Mouse (Mus musculus): ENCODE measurements around the gene Emc7. TPM values are rescaled to one million over a fixed set of nuclear protein-coding genes. Genes with fewer than 3 reads are reported as not detected.

Gene Emc7
- polyA plus RNA-seq, 1 experiment from 2014 or later, result 18.5 TPM

GRCm38 (mm10) chr2:112480669-112481068, 25.9 kb downstream of the Emc7 start, which contains the start of gene Chrm5:
Chrm5 (minus strand) TSS chr2:112480769.
- Histone ChIP-seq H3K4me1 (replicated peaks) (peaks cover 5% of the 10 kb centered on the region), H3K36me3 (no peaks in the 10 kb centered on the region), H3K27ac (ENCODE audit: poor library complexity, severe bottlenecking) (no peak within 1 kb of the TSS), H3K4me3 (no peak within 1 kb of the TSS), H3K27me3 (replicated peaks) (no peaks in the 10 kb centered on the region), H3K9ac (no peak within 1 kb of the TSS), H3K4me2 (no peak within 1 kb of the TSS), H3K9me3 (replicated peaks) (no peaks in the 10 kb centered on the region)
- no peak for ATAC-seq (ENCODE audit: insufficient number of reproducible peaks, low FRiP score)
- WGBS, result 81% methylated on average over 5 of the region's 5 CpGs

DNA sequence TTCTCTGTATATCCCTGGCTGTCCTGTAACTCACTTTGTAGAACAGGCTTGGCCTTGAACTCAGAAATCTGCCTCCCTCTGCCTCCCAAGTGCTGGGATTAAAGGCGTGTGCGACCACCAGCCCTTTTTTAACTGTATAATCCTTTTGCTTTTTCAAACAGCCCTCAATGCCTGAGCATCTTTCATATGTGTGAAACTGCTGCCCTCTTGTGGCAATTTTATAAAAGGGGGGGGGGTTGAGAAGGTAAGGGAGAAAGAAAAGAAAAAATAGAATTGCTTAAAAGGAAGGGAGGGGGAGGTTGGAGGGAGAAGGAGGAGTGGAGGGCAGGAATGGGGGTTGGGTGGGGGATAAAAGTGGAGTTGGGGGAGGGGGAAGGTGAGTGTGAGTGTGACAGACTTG, 26.8 kb downstream of the Emc7 start:
- no peaks in the 10 kb centered on the region for H3K9me3 ChIP-seq (replicated peaks)
- no peak for ATAC-seq (ENCODE audit: insufficient number of reproducible peaks, low FRiP score)

GRCm38 (mm10) chr2:112482533-112483333, 27.9 kb downstream of the Emc7 start:
- 69% methylated on average over 5 of the region's 5 CpGs for WGBS
- no peak overlapping the region for H3K27ac ChIP-seq (ENCODE audit: poor library complexity, severe bottlenecking)
- no peaks in the 10 kb centered on the region for H3K36me3 ChIP-seq

More for the DNA sequence above, 26.8 kb downstream of the Emc7 start:
- Histone ChIP-seq H3K27me3 (replicated peaks) (no peaks in the 10 kb centered on the region), H3K4me2 (no peak overlapping the region), H3K9ac (no peak overlapping the region), H3K4me3 (no peak overlapping the region), H3K36me3 (no peaks in the 10 kb centered on the region), H3K4me1 (replicated peaks) (peaks cover 5% of the 10 kb centered on the region), H3K27ac (ENCODE audit: poor library complexity, severe bottlenecking) (no peak overlapping the region)
- 0% methylated on average over 2 of the region's 2 CpGs for WGBS

GRCm38 (mm10) chr2:112483334-112483651, 28.5 kb downstream of the Emc7 start:
- Histone ChIP-seq H3K4me3 (no peak overlapping the region), H3K4me2 (no peak overlapping the region), H3K4me1 (replicated peaks) (peaks cover 5% of the 10 kb centered on the region), H3K9ac (no peak overlapping the region), H3K27ac (ENCODE audit: poor library complexity, severe bottlenecking) (no peak overlapping the region), H3K36me3 (no peaks in the 10 kb centered on the region), H3K27me3 (replicated peaks) (no peaks in the 10 kb centered on the region), H3K9me3 (replicated peaks) (no peaks in the 10 kb centered on the region)
- 64% methylated on average over 2 of the region's 2 CpGs for WGBS
- ATAC-seq (ENCODE audit: insufficient number of reproducible peaks, low FRiP score), result no peak

More at GRCm38 (mm10) chr2:112482533-112483333, 27.9 kb downstream of the Emc7 start:
- no peaks in the 10 kb centered on the region for H3K9me3 ChIP-seq (replicated peaks)
- H3K9ac ChIP-seq, result no peak overlapping the region
- no peak overlapping the region for H3K4me3 ChIP-seq
- H3K27me3 ChIP-seq (replicated peaks), result no peaks in the 10 kb centered on the region
- ATAC-seq (ENCODE audit: insufficient number of reproducible peaks, low FRiP score), result no peak
- H3K4me1 ChIP-seq (replicated peaks), result peaks cover 5% of the 10 kb centered on the region
- no peak overlapping the region for H3K4me2 ChIP-seq

DNA sequence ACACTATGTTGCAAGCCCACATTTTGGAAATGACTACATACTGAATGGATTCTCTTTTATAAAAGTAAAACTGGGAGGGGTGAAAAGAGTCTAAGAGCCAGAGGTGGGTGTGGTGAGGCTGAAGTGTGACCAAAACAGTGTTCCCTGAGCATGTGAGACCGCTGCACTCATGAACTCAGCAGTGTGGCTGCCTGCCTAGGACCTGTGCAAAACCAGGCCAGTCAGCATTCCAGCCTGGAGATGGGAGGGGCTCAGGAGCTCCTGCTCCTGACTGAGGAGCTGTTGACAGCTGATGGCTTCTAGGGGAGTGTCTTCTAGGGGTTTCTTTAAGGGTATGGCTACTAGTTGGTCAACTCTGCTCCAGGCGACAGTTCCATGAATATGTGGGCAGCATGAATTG, 30.1 kb downstream of the Emc7 start:
- whole genome bisulfite sequencing, result 31% methylated on average over 2 of the region's 2 CpGs
- no peak overlapping the region for H3K27ac ChIP-seq (ENCODE audit: poor library complexity, severe bottlenecking)
- no peaks in the 10 kb centered on the region for H3K9me3 ChIP-seq (replicated peaks)
- peaks cover 5% of the 10 kb centered on the region for H3K4me1 ChIP-seq (replicated peaks)
- no peaks in the 10 kb centered on the region for H3K36me3 ChIP-seq
- no peak overlapping the region for H3K4me3 ChIP-seq
- ATAC-seq (ENCODE audit: insufficient number of reproducible peaks, low FRiP score), result peak; percentile 55; the same call in 1 of the 2 replicates
- H3K27me3 ChIP-seq (replicated peaks), result no peaks in the 10 kb centered on the region
- no peak overlapping the region for H3K9ac ChIP-seq
- H3K4me2 ChIP-seq, result no peak overlapping the region

GRCm38 (mm10) chr2:112490483-112491196, 35.8 kb downstream of the Emc7 start:
- no peaks in the 10 kb centered on the region for H3K9me3 ChIP-seq (replicated peaks)
- WGBS, result 80% methylated on average over 11 of the region's 11 CpGs
- H3K4me2 ChIP-seq, result no peak overlapping the region
- peaks cover 6% of the 10 kb centered on the region for H3K4me1 ChIP-seq (replicated peaks)
- H3K9ac ChIP-seq, result no peak overlapping the region
- no peak overlapping the region for H3K4me3 ChIP-seq
- no peaks in the 10 kb centered on the region for H3K27me3 ChIP-seq (replicated peaks)
- H3K27ac ChIP-seq (ENCODE audit: poor library complexity, severe bottlenecking), result no peak overlapping the region
- no peaks in the 10 kb centered on the region for H3K36me3 ChIP-seq
- ATAC-seq (ENCODE audit: insufficient number of reproducible peaks, low FRiP score), result no peak

DNA sequence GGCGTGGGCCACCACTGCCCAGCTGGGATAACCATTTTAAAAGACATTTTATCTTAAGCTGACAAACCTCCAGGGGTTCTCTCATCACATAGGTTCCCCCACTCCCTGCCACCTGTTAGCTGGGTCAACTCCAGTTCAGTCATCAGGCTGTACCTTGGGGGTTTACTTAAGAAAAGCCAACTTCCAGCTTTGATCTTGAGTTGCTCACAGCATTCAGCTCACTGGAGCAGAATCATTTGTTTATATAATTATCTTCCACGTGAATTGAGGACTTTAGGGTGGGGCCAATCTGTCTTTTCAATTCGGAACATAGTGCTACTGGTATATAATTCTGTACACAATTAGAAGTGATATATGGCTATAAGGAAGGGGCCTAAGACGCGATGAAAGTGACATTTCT, 36.8 kb downstream of the Emc7 start:
- Histone ChIP-seq H3K36me3 (no peaks in the 10 kb centered on the region), H3K4me2 (no peak overlapping the region), H3K27ac (ENCODE audit: poor library complexity, severe bottlenecking) (no peak overlapping the region), H3K4me1 (replicated peaks) (peaks cover 6% of the 10 kb centered on the region), H3K9ac (no peak overlapping the region), H3K4me3 (no peak overlapping the region), H3K9me3 (replicated peaks) (no peaks in the 10 kb centered on the region), H3K27me3 (replicated peaks) (no peaks in the 10 kb centered on the region)
- 77% methylated on average over 5 of the region's 5 CpGs for WGBS
- ATAC-seq (ENCODE audit: insufficient number of reproducible peaks, low FRiP score), result no peak

DNA sequence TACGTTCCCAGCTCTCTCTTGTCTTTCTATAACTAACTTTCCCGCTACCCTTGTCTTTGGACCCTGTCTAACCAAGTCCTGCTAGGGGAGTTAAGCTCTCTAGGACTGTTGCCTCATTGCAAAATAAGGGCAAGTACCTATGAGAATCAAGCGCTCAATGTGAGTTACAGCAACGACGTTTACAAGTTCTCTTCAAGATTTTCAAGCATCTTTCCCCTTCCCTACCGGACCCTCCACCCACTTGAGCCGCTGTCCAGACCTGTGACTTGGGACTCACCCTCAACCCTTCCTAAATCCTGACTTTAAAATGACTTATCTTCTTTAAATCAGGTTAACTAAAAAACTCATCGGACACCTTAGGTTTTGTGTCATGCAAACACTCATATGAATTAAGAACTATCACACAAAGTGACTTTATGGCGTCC, 37.6 kb downstream of the Emc7 start:
- peaks cover 6% of the 10 kb centered on the region for H3K4me1 ChIP-seq (replicated peaks)
- no peaks in the 10 kb centered on the region for H3K9me3 ChIP-seq (replicated peaks)
- peak overlapping the region; percentile 80 for H3K4me2 ChIP-seq
- H3K9ac ChIP-seq, result peak overlapping the region; percentile 97
- H3K27me3 ChIP-seq (replicated peaks), result no peaks in the 10 kb centered on the region
- peak overlapping the region; percentile 71 for H3K4me3 ChIP-seq
- WGBS, result 8% methylated on average over 9 of the region's 9 CpGs
- peak overlapping the region; percentile 97 for H3K27ac ChIP-seq (ENCODE audit: poor library complexity, severe bottlenecking)
- no peaks in the 10 kb centered on the region for H3K36me3 ChIP-seq
- peak; percentile 19; the same call in 1 of the 2 replicates for ATAC-seq (ENCODE audit: insufficient number of reproducible peaks, low FRiP score)

GRCm38 (mm10) chr2:112492856-112493538, 38.2 kb downstream of the Emc7 start, which contains the start of gene Aven:
Aven (plus strand) TSS chr2:112492964.
- H3K4me2 ChIP-seq, result peak within 1 kb of the TSS; percentile 80
- peak within 1 kb of the TSS; percentile 71 for H3K4me3 ChIP-seq
- H3K27me3 ChIP-seq (replicated peaks), result no peaks in the 10 kb centered on the region
- no peaks in the 10 kb centered on the region for H3K9me3 ChIP-seq (replicated peaks)
- H3K27ac ChIP-seq (ENCODE audit: poor library complexity, severe bottlenecking), result peak within 1 kb of the TSS; percentile 97
- ATAC-seq (ENCODE audit: insufficient number of reproducible peaks, low FRiP score), result peak; percentile 95
- WGBS, result under 1% methylated on average over 78 of the region's 87 CpGs
- peak within 1 kb of the TSS; percentile 97 for H3K9ac ChIP-seq
- peaks cover 8% of the 10 kb centered on the region for H3K4me1 ChIP-seq (replicated peaks)
- no peaks in the 10 kb centered on the region for H3K36me3 ChIP-seq

GRCm38 (mm10) chr2:112493539-112494260, 38.9 kb downstream of the Emc7 start:
- H3K4me1 ChIP-seq (replicated peaks), result peaks cover 12% of the 10 kb centered on the region
- H3K36me3 ChIP-seq, result no peaks in the 10 kb centered on the region
- H3K9ac ChIP-seq, result peak overlapping the region; percentile 97
- no peaks in the 10 kb centered on the region for H3K9me3 ChIP-seq (replicated peaks)
- peak overlapping the region; percentile 80 for H3K4me2 ChIP-seq
- H3K27me3 ChIP-seq (replicated peaks), result no peaks in the 10 kb centered on the region
- ATAC-seq (ENCODE audit: insufficient number of reproducible peaks, low FRiP score), result no peak; the same call in 1 of the 2 replicates
- H3K4me3 ChIP-seq, result peak overlapping the region; percentile 71
- 40% methylated on average over 11 of the region's 11 CpGs for WGBS
- peak overlapping the region; percentile 97 for H3K27ac ChIP-seq (ENCODE audit: poor library complexity, severe bottlenecking)
